Mouse (Mus musculus) thymus, postnatal 36 days (tissue): ENCODE data around the gene Cep72.
"Not testable (repeated sequence)": the region's sequence is repeated elsewhere in the genome, so short reads cannot be mapped to it uniquely, and the experiment has no call there.

Experiments used
- DNase-seq, 2 experiments: peaks; one replicate each; pipeline ENCODE4 v3.0.0; 2022; ENCODE audit warnings: mixed read lengths in 2 of 2

Gene Cep72

GRCm38 (mm10) chr13:74061613-74062377 lies at the start of gene Cep72:
Gene Cep72 (minus strand): TSS chr13:74062299.
- peak; percentile 89 to 92 for DNase-seq

DNA sequence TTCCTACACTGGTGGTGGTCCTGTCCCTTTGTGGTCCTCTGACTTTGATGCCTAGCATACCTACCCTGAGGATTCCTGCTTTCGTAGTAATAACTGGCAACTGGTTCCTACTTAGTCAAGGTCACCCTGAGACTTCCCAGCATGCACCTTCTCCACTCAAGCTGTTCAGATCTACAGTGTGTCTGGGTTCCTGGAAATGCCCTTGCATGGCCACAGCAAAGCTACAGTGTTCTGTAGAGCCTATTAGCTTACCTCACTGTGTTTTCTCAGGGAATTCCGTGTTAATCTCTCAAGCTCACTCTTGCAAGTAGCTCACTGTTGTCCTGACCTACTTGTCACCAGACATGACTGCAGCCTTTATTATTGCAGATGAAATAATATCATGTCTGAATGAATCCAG lies 45.3 kb upstream of the Cep72 start:
- no peak for DNase-seq

DNA sequence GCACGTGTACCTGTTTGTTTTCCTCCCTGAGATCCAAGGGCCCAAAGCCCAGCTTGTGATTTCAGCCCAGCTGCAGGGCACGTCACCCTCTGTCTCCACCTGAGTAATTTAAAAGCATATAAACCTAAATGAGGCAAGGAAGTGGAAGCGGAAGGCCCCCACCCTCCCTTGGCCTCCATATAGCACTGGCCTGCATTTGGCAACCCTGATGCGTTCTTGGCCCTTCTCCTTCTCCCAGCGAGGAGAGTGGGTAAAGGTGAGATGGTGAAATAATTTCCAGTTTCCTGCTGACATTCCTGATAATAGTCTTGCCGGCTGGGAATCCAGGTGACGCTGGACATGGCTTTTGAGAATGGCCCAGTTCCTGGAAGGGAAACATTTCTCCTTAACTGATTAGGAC lies 42.3 kb upstream of the Cep72 start:
- no peak for DNase-seq

- DNase-seq = no peak
Observed at GRCm38 (mm10) chr13:74102831-74103582, 40.9 kb upstream of the Cep72 start.

DNA sequence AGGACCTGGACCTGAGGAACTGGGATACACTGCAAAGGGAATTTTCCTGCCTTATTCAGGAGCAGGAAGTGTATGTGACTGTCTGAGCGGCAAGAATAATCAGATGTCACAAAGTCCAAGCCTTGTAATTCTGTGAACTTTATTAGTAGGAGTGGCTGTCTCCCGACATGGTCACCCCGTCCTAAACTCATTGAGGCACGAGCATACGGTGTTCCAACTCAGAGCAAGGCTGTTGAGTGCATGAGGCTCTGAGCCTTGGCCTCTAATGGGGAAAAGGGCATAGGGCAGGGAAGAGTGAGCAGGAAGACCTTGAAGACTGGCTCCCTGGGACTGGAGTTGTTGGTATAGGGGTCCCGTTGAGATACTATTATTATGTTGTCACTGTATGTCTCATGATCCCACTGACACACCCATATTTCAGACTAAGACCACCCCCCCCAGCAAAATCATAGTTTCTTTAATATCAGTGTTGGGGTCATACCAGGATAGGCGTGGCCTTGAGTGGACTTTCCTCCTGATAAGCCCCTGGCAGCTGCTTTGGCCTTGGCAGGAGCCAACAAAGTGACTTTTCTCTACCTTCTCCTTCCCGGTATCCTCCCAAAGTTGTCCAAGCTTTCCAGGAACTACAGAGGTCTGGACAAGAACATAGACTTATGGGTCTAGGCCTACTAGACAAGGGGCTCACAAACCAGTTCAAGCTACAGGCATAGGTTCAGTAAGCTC lies 40.2 kb upstream of the Cep72 start:
- no peak for DNase-seq

DNA sequence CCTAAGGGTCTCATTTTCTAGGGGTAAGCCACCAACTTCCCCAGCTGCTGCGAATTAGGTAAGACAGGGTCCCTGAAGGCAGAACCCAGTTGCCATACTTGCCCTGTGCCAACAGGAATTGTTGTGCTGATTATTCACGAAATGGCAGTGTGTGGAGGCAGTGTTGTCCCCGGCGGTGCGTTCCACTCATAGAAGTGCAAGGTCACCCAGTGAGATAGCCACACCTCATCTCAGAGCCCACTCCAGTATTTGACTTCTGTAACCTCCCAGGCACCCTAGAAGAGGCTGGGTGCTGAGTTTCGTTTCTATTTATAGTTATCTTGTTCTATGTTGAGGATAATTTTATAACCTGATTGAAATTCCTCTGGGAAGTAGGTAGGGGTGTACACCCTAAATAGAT lies 36.8 kb upstream of the Cep72 start:
- DNase-seq = no peak

DNA sequence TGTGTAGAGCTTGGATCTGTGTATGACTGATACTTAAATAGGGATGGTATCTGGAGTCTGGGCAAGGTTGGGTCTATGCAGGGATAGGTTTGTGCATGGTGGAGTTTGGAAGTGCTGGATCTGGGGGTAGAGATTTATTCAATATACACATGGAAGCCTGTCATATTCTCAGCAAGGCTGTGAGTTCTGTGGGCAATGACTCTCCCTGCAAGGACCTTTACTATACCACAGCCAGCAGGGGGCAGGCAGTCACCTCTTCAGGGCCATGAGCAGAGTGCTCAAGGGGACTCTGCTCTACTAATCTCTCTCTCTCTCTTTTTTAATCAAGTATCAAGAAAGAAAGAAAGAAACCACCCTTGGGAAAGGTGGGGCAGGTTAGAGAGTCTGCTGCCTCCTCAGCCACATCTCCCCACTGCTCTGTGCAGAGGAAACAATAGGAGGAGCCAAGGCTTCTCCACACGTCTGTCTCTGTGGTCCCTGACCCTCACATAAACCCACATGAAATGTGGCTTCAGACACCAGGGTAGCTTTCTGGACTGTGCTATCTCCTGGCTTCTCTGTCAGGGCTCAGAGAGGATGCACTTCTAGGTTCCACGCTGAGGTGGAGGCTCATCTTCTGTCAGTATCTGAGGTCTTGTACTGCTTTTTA lies 34.7 kb upstream of the Cep72 start:
- DNase-seq = peak; percentile 36

- DNase-seq = no peak
Observed at GRCm38 (mm10) chr13:74095936-74096335, 33.8 kb upstream of the Cep72 start.

DNA sequence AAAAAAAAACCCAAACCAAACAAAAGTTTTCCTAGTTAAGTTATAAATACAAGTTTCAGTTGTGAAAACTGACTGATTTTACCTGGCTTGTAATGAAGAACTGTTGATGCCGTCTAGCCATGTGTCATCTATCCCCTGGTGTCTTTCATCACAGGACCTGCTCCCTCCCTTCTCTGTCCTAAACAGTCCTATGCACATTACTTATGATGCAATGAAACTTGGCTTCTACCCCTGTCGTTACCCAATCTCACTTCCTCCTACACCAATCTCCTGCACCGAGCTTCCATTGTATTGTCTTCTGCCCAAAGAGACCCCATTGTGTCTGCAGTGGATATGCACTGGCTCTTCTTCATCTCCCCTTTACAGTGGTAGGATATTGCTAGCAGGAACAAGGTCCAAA lies 28.2 kb upstream of the Cep72 start:
- no peak for DNase-seq

- no peak for DNase-seq
Observed at GRCm38 (mm10) chr13:74073369-74073768, 11.3 kb upstream of the Cep72 start.

DNA sequence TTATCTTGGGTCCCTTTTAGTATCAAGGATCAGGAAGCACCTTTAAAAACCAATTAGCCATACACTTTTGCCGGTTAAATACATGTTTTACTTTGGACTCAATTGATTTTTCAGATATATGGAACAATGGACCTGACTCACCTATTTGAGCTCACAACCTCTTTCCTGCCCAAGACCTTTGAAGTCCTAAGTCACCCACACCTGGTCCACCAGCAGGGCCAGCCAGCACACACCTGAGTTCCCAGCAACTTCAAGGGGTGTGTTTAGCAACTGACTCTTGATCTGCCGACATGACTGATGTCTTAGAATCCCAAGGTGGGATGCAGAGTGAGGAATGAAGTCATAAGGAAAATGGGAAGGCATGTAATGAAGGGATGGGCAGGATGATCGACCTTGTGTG lies 9.6 kb upstream of the Cep72 start:
- no peak for DNase-seq

DNA sequence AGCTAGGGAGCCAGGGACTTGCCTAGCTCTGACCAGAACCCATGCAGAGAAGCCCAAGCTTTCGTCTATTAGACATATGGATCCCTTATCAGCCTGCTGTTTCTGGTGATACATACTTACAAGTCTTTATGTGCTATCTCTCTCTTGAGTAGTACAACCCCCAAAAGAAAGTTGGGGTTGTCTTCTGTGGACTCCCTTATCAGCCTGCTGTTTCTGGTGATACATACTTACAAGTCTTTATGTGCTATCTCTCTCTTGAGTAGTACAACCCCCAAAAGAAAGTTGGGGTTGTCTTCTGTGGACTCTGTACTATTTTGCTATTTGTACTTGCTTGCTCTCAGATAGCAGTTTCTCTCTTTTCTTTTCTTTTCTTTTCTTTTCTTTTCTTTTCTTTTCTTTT lies 9.1 kb upstream of the Cep72 start:
- not testable (repeated sequence) for DNase-seq

DNA sequence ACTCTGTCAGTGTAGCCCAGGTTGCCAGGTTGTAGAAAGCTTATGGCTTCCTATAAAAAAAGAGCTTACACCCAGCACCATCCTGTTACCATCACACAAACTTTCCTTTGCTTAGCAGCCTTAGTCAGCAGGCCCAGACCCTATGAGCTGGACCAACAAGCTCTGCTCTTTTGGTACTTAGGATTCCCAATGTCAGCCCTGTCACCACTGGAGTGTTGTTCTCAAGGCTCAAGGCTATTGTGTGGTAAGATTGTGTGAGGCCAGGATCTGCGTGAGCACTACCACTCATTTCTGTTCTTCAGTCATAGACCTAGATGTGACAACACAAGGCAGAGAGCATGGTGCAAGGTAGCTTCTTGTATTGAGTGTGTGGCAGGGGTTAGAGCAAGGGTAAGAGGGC lies 4.5 kb upstream of the Cep72 start:
- DNase-seq = no peak

GRCm38 (mm10) chr13:74063340-74064050 lies 1.4 kb upstream of the Cep72 start:
- no peak for DNase-seq

GRCm38 (mm10) chr13:74062378-74063128 lies 454 bp upstream of the Cep72 start:
- DNase-seq = no peak

- no peak for DNase-seq
Observed at GRCm38 (mm10) chr13:74058081-74058480, 4.0 kb downstream of the Cep72 start.

- no peak for DNase-seq
Observed at GRCm38 (mm10) chr13:74056194-74056593, 5.9 kb downstream of the Cep72 start.

GRCm38 (mm10) chr13:74039926-74040325 lies 22.2 kb downstream of the Cep72 start:
- no peak for DNase-seq

GRCm38 (mm10) chr13:74035776-74036175 lies 26.3 kb downstream of the Cep72 start:
- no peak for DNase-seq

GRCm38 (mm10) chr13:74034756-74035155 lies 27.3 kb downstream of the Cep72 start:
- no peak for DNase-seq

DNA sequence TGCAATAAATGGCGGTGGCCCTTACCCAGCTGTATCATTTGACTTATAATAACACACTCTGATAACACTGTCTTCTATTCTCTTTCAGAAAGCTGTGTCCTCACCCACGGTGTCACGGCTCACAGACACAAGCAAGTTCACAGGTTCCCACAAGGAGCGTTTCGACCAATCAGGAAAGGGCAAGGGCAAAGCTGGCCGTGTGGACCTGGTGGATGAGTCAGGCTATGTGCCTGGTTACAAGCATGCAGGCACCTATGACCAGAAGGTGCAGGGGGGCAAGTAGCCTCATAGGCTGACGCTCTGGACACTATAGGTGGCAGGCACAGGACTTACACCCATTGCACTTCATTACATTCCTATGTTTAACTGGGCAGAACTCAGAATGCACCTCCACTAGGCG lies 31.0 kb downstream of the Cep72 start:
- no peak for DNase-seq

DNA sequence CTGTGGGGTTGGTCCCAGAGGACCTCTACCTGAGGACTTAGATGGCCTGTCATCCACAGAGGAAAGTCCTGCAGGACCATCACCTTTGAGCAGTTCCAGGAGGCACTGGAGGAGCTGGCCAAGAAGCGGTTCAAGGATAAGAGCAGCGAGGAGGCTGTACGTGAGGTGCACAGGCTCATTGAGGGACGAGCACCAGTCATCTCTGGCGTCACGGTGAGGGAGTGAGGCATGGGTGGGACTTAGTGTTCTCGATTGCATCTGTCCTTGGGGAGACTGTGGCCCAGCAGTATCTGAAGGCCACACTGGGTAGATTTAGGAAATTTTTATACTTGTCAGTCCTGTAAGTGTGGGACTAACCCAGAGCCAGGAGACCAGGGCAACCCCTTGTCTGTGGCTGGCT lies 31.4 kb downstream of the Cep72 start:
- DNase-seq = no peak
